Mouse (Mus musculus) CH12.LX (cell line): ENCODE measurements around the gene Shroom4. TPM values are rescaled to one million over a fixed set of nuclear protein-coding genes. Genes with fewer than 3 reads are reported as not detected.

Experiments used
- DNase-seq: peaks from one replicate; pipeline ENCODE4 v3.0.0-alpha.2; 2013; ENCODE audit errors: extremely low read depth
- H3K27ac ChIP-seq: 2 replicates; pipeline ENCODE4 v1.5.1; 2012; ENCODE audit warnings: low read depth, mild to moderate bottlenecking, control low read depth, moderate library complexity; ENCODE audit not compliant: insufficient read depth
- H3K27me3 ChIP-seq: replicated peaks from 2 replicates; pipeline ENCODE3; 2012; ENCODE audit warnings: inconsistent platforms
- H3K36me3 ChIP-seq, 2 experiments: replicated peaks in 1 of 2; 2 replicates each; pipeline versions ENCODE3 to v1.6.1; 2012; ENCODE audit warnings: inconsistent platforms in 1 of 2, low read length in 1 of 2, mild to moderate bottlenecking in 1 of 2, mixed read lengths in 1 of 2, moderate library complexity in 1 of 2; ENCODE audit not compliant: control insufficient read depth in 1 of 2, insufficient read depth in 1 of 2
- H3K4me1 ChIP-seq, 2 experiments: 2 replicates each; pipeline ENCODE4 v1.6.1; 2012; ENCODE audit warnings: inconsistent platforms in 1 of 2, moderate library complexity in 1 of 2; ENCODE audit not compliant: insufficient read depth in 2 of 2, control insufficient read depth in 1 of 2
- H3K4me2 ChIP-seq: 2 replicates; pipeline ENCODE4 v1.6.1; 2012; ENCODE audit warnings: low read depth, mild to moderate bottlenecking, control low read depth; ENCODE audit not compliant: poor library complexity, insufficient read depth, severe bottlenecking
- H3K4me3 ChIP-seq, 3 experiments: fragments of 150-350 bp in 1 of 3; sonication (generic) in 1 of 3; replicated peaks in 1 of 3; 2 replicates each; pipeline versions ENCODE3 to v1.5.1; 2011 to 2012; ENCODE audit warnings: low read depth in 2 of 3, low read length in 2 of 3, mild to moderate bottlenecking in 2 of 3, moderate library complexity in 2 of 3, control low read depth in 1 of 3, improper control_type of control experiment in 1 of 3, inconsistent platforms in 1 of 3, mixed read lengths in 1 of 3; ENCODE audit not compliant: poor library complexity in 1 of 3
- H3K79me2 ChIP-seq: replicated peaks from 2 replicates; pipeline ENCODE4 v1.6.1; 2012; ENCODE audit warnings: mild to moderate bottlenecking, moderate library complexity; ENCODE audit not compliant: control insufficient read depth, poor library complexity, insufficient read depth, severe bottlenecking; ENCODE audit errors: extremely low read depth
- H3K9ac ChIP-seq: 2 replicates; pipeline ENCODE4 v1.6.1; 2012; ENCODE audit warnings: low read depth, mild to moderate bottlenecking, control low read depth, moderate library complexity; ENCODE audit not compliant: insufficient read depth
- H3K9me3 ChIP-seq: replicated peaks from 2 replicates; pipeline ENCODE3; 2012; ENCODE audit warnings: low read length, inconsistent platforms, mixed read lengths
- BHLHE40 ChIP-seq: IDR thresholded peaks from 2 replicates; pipeline ENCODE4 v1.6.1; 2011; ENCODE audit warnings: mild to moderate bottlenecking, low read depth, low read length, improper control_type of control experiment
- CHD1 ChIP-seq: IDR thresholded peaks from 2 replicates; pipeline ENCODE4 v1.6.1; 2012; ENCODE audit warnings: low read depth, low read length, improper control_type of control experiment, inconsistent platforms
- ELF1 ChIP-seq: IDR thresholded peaks from 2 replicates; pipeline ENCODE4 v1.6.1; 2014; ENCODE audit warnings: low read depth, mild to moderate bottlenecking, inconsistent platforms, low read length, improper control_type of control experiment
- EP300 ChIP-seq: IDR thresholded peaks from 2 replicates; pipeline ENCODE4 v1.6.1; 2011; ENCODE audit warnings: low read length, improper control_type of control experiment
- ETS1 ChIP-seq: conservative IDR thresholded peaks from 2 replicates; pipeline ENCODE4 v1.6.1; 2012; ENCODE audit warnings: low read depth, mild to moderate bottlenecking, inconsistent platforms, low read length, improper control_type of control experiment, moderate library complexity
- HCFC1 ChIP-seq: IDR thresholded peaks from 2 replicates; pipeline ENCODE4 v1.6.1; 2012; ENCODE audit warnings: low read depth, mild to moderate bottlenecking, inconsistent platforms, low read length, improper control_type of control experiment
- IRF4 ChIP-seq: IDR thresholded peaks from 2 replicates; pipeline ENCODE4 v1.6.1; 2014; ENCODE audit warnings: low read depth, mild to moderate bottlenecking, inconsistent platforms, low read length, improper control_type of control experiment
- JUN ChIP-seq: IDR thresholded peaks from 2 replicates; pipeline ENCODE4 v1.6.1; 2011; ENCODE audit warnings: low read depth, mild to moderate bottlenecking, low read length, improper control_type of control experiment, moderate library complexity; ENCODE audit not compliant: insufficient read depth
- JUND ChIP-seq: conservative IDR thresholded peaks from 2 replicates; pipeline ENCODE4 v1.6.1; 2011; ENCODE audit warnings: low read depth, low read length, improper control_type of control experiment
- MAX ChIP-seq: IDR thresholded peaks from 2 replicates; pipeline ENCODE4 v1.6.1; 2011; ENCODE audit warnings: low read length, improper control_type of control experiment
- MAZ ChIP-seq: IDR thresholded peaks from 2 replicates; pipeline ENCODE4 v1.6.1; 2012; ENCODE audit warnings: low read depth, mild to moderate bottlenecking, inconsistent platforms, low read length, improper control_type of control experiment, moderate library complexity
- MYC ChIP-seq: IDR thresholded peaks from 2 replicates; pipeline ENCODE4 v1.6.1; 2011; ENCODE audit warnings: low read depth, mild to moderate bottlenecking, improper control_type of control experiment, low read length
- NELFE ChIP-seq: IDR thresholded peaks from 2 replicates; pipeline ENCODE4 v1.6.1; 2011; ENCODE audit warnings: low read depth, low read length, improper control_type of control experiment
- POLR2A ChIP-seq: IDR thresholded peaks from 2 replicates; pipeline ENCODE4 v1.6.1; 2011; ENCODE audit warnings: low read depth, mild to moderate bottlenecking, improper control_type of control experiment, low read length
- POLR2AphosphoS2 ChIP-seq: IDR thresholded peaks from 2 replicates; pipeline ENCODE4 v1.6.1; 2011; ENCODE audit warnings: low read depth, low read length, improper control_type of control experiment
- RAD21 ChIP-seq: IDR thresholded peaks from 2 replicates; pipeline ENCODE4 v1.6.1; 2011; ENCODE audit warnings: low read depth, mild to moderate bottlenecking, low read length, improper control_type of control experiment, moderate library complexity
- RCOR1 ChIP-seq: conservative IDR thresholded peaks from 2 replicates; pipeline ENCODE4 v1.6.1; 2012; ENCODE audit warnings: low read depth, mild to moderate bottlenecking, inconsistent platforms, low read length, improper control_type of control experiment
- SMC3 ChIP-seq: IDR thresholded peaks from 2 replicates; pipeline ENCODE4 v1.6.1; 2011; ENCODE audit warnings: low read depth, low read length, improper control_type of control experiment
- UBTF ChIP-seq: IDR thresholded peaks from 2 replicates; pipeline ENCODE4 v1.6.1; 2012; ENCODE audit warnings: low read depth, mild to moderate bottlenecking, inconsistent platforms, low read length, improper control_type of control experiment, moderate library complexity
- ZC3H11A ChIP-seq: IDR thresholded peaks from 2 replicates; pipeline ENCODE4 v1.6.1; 2012; ENCODE audit warnings: low read depth, mild to moderate bottlenecking, inconsistent platforms, low read length, improper control_type of control experiment
- ZKSCAN1 ChIP-seq: IDR thresholded peaks from 2 replicates; pipeline ENCODE4 v1.6.1; 2012; ENCODE audit warnings: low read depth, inconsistent platforms, low read length, improper control_type of control experiment, borderline replicate concordance
- ZMIZ1 ChIP-seq: IDR thresholded peaks from 2 replicates; pipeline ENCODE4 v1.6.1; 2012; ENCODE audit warnings: low read depth, mild to moderate bottlenecking, inconsistent platforms, low read length, improper control_type of control experiment
- dilution Hi-C: fragments of 300-500 bp; cut with MboI; formaldehyde crosslinking; loops from 2 replicates; pipeline ENCODE4 v1.14.3; 2020; ENCODE audit warnings: low sequenced_read_pairs; ENCODE audit not compliant: extremely low pct_unique_long_range_greater_than_20kb, extremely low pct_ligation_motif_present
- in situ Hi-C: fragments of 300-500 bp; cut with MboI; formaldehyde crosslinking; loops from 3 replicates; pipeline ENCODE4 v1.14.3; 2019; ENCODE audit warnings: low sequenced_read_pairs, low pct_ligation_motif_present, low pct_unique_long_range_greater_than_20kb, mixed read lengths
- polyA plus RNA-seq: library from polyadenylated mRNA; unstranded; fragments of >175 nt; gene quantifications from 2 replicates; pipeline ENCODE4 v1.2.1, GENCODE M21; 2012; ENCODE audit warnings: low read depth; ENCODE audit not compliant: insufficient read length
- total RNA-seq, 2 experiments: library from RNA; depleted of rRNA; stranded (reverse); fragments of 300-350 nt in 1 of 2; fragments of >200 nt in 1 of 2; gene quantifications; 2 replicates each; pipeline ENCODE4 v1.2.3; 2012 to 2014

Gene Shroom4
- total and polyA plus RNA-seq, 3 experiments: 0.04 to 0.68 (median 0.05) TPM

DNA sequence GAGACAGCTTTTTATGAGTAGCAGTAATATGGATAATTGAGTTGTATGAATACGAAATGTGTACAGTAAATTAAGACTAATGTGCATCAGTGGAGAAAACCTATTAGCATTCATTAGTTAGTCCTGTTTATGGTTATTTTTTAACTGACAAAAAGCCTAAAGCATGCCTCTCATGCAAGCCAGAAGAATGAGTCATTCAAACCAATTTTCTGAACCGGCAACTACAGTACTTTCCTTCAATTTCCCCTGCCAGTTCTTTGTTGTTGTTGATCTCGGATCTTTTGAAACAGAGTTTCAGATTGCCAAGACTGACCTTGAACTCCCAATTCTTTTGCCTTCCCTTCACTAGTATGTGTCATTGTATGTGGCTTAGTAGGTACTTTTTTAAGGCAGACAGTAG lies 117.6 kb downstream of the Shroom4 start:
- H3K9me3 ChIP-seq: no peaks in the 10 kb centered on the region
- no peak overlapping the region for H3K4me3 ChIP-seq
- no peak overlapping the region for H3K4me2 ChIP-seq
- dilution Hi-C loops: no loop called here
- H3K36me3 ChIP-seq: no peaks in the 10 kb centered on the region
- H3K9ac ChIP-seq: no peak overlapping the region
- H3K79me2 ChIP-seq: no peaks in the 10 kb centered on the region
- no peaks in the 10 kb centered on the region for H3K27me3 ChIP-seq
- in situ Hi-C loops: no loop called here
- no peaks in the 10 kb centered on the region for H3K4me1 ChIP-seq
- no peak for DNase-seq
- TF ChIP-seq JUND (no peak), ZKSCAN1 (no peak), CHD1 (no peak), MAZ (no peak), ETS1 (no peak), BHLHE40 (no peak), ELF1 (no peak), UBTF (no peak), MAX (no peak), POLR2AphosphoS2 (no peak)
- H3K27ac ChIP-seq: no peak overlapping the region

DNA sequence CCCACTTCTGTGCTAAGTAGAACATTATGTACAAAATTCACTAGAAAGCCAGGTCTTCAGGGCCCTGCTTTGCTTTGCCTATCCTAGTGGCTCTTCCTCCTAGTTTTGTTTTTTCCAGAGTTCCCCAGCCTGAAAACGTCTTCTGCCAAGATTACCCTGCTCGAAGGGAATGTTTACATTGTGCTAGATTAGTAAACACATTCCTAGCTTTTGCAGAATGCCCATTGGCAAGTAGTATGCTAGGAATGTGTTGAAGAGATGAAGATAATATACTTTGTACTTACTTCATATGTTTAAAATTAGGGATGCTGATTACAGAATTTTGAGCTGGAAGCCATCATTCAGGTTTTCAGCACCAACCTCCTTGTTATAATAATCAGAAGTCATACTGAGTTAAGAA lies 118.8 kb downstream of the Shroom4 start:
- TF ChIP-seq NELFE (no peak), HCFC1 (no peak), MYC (no peak), EP300 (no peak), ZC3H11A (no peak), SMC3 (no peak), IRF4 (no peak), POLR2A (no peak), RAD21 (no peak), ZMIZ1 (no peak), JUN (no peak), RCOR1 (no peak)
- H3K27ac ChIP-seq: no peak overlapping the region

More for the DNA sequence above, 118.8 kb downstream of the Shroom4 start:
- Histone ChIP-seq H3K27me3 (no peaks in the 10 kb centered on the region), H3K9ac (no peak overlapping the region), H3K79me2 (no peaks in the 10 kb centered on the region), H3K36me3 (no peaks in the 10 kb centered on the region), H3K4me3 (no peak overlapping the region), H3K9me3 (no peaks in the 10 kb centered on the region), H3K4me1 (no peaks in the 10 kb centered on the region), H3K4me2 (no peak overlapping the region)
- no peak for DNase-seq
- in situ Hi-C loops (no loop called here), dilution Hi-C loops (no loop called here)
